Mouse (Mus musculus) cerebellum, adult 2 months (tissue): Measurements from ENCODE around the gene Zfp710.

Experiments used
- CTCF ChIP-seq: fragments of 200-500 bp; IDR thresholded peaks from 2 replicates; pipeline ENCODE4 v1.5.1; 2011; ENCODE audit warnings: low read depth, mild to moderate bottlenecking, control low read depth, low read length, moderate library complexity, borderline replicate concordance; ENCODE audit not compliant: insufficient read depth
- POLR2A ChIP-seq: fragments of 200-500 bp; IDR thresholded peaks from 2 replicates; pipeline ENCODE4 v1.6.1; 2011; ENCODE audit warnings: low read length, control low read depth, borderline replicate concordance; ENCODE audit not compliant: insufficient read depth

DNA sequence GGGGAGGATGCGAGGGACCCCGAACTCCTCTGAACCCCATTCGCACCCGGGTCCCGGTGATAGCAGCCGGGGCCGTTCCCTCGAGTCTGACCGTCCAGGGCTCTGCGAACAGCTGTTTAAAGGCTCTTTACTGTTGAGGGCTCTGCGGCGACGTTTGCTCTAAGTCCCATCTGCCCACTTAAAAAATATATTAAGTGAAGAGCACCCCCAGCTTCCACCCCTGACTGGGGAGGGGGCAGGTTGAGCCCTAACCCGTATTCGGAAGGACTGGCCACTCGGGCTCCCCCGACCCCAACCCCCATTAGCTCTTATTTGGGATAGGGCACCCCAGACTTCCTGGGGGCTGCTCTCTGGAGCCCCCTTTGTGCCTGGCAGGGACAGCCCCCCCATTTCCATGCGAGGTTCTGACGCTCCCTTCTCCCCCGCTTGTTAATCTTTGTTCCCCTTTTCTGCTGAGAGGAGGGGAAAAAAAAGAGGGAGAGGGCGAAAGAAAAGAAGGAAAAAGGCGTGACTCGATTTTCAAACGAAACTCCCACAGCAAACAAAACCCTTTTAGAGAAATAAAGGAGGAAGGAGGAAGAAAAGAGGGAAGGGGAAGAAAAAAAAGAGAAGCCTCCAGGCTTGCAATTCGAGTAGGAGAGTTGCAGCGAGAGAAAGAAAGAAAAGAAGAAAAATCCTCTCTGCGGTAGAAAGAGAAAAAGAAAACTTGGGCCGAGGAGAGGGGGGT is 940 bp downstream of the Zfp710 start:
- TF ChIP-seq POLR2A (no peak), CTCF (no peak)
